Comparison of ENCODE assay signal across 24 mouse cellular contexts in genomic region chr15:68355957-68356356, GRCm38 (mm10).
DNase-seq lines count a peak whose midpoint lies in the region; ATAC-seq and TF ChIP-seq lines count a peak whose summit lies in the region.
"Had no signal": no experiment of that assay in that cellular context is flagged by ENCODE, and none has a peak within 500 bp of the region (broad histone marks: within the 10 kb centered on the region; RNA-seq: fewer than 3 reads in every experiment).

No protein-coding gene starts in this region.

- TF ChIP-seq RAD21 in MEL (IDR thresholded peaks at IDR 0.05; ENCODE audit: low read depth, low read length): no peak

- H3K27ac ChIP-seq in MEL (ENCODE audit: control insufficient read depth, low read depth, low read length): no peak overlapping the region
- H3K27ac ChIP-seq in intestine, embryonic 16.5 days (ENCODE audit: low read length): no peak overlapping the region

- no peak for TF ChIP-seq POLR2A in MEL (IDR thresholded peaks at IDR 0.05; ENCODE audit: control insufficient read depth in 1 of 2, insufficient read depth in 1 of 2, low read depth in 1 of 2, low read length in 2 of 2, poor library complexity in 1 of 2)

- no peak for TF ChIP-seq CTCF in MEL (IDR thresholded peaks at IDR 0.05 in 2 of 3, conservative IDR thresholded peaks at IDR 0.05 in 1 of 3; ENCODE audit: control insufficient read depth in 1 of 3, insufficient read depth in 1 of 3, low read depth in 2 of 3, low read length in 3 of 3, poor library complexity in 1 of 3, severe bottlenecking in 1 of 3)

- TF ChIP-seq EP300 in MEL (IDR thresholded peaks at IDR 0.05; ENCODE audit: low read depth in 1 of 2, low read length in 2 of 2): peak in 1 of 2 experiments; percentile 43; a peak in 2 of 4 replicates

- H3K4me3 ChIP-seq in MEL (ENCODE audit: control insufficient read depth in 1 of 2, insufficient read depth in 1 of 2, low read depth in 2 of 2, low read length in 2 of 2): no peak overlapping the region
- no peak overlapping the region for H3K4me3 ChIP-seq in intestine, embryonic 16.5 days (ENCODE audit: low read length)

- DNase-seq in 416B (ENCODE audit: low read depth) (peak; percentile 12), MEL (ENCODE audit: low read depth, low spot score) (no peak)
- DNase-seq in kidney, postnatal 25 days: no peak
- no peak for DNase-seq in c-Kit-positive CD71-positive TER-119-positive erythroid progenitor cells, embryonic 14.5 days (ENCODE audit: low spot score)
- DNase-seq: adrenal gland, adult 2 months; adrenal gland, adult 8-10 months; adrenal gland, postnatal 10 days; adrenal gland, postnatal 14 days; adrenal gland, postnatal 25 days; adrenal gland, postnatal 36 days; B cell, adult 2 months; cerebellum, adult 11 months; cerebellum, adult 11-12 months; cerebellum, adult 18-20 months; cerebellum, adult 2 months; cerebellum, adult 8-10 months; cerebellum, adult 9-10 months had no signal

- no peak overlapping the region for H3K4me2 ChIP-seq in intestine, embryonic 16.5 days (ENCODE audit: low read depth, low read length)

- no peaks in the 10 kb centered on the region for H3K9me3 ChIP-seq in MEL (replicated peaks; ENCODE audit: insufficient read depth, low read length)
- no peaks in the 10 kb centered on the region for H3K9me3 ChIP-seq in intestine, embryonic 16.5 days (ENCODE audit: control insufficient read depth, low read length)
- H3K9me3 ChIP-seq: G1E had no signal

- H3K27me3 ChIP-seq in MEL (ENCODE audit: control insufficient read depth in 1 of 2, insufficient read depth in 2 of 2, low read length in 2 of 2): no peaks in the 10 kb centered on the region
- no peaks in the 10 kb centered on the region for H3K27me3 ChIP-seq in intestine, embryonic 16.5 days (replicated peaks; ENCODE audit: control insufficient read depth, insufficient read depth, low read length)
- H3K27me3 ChIP-seq: CH12.LX, Patski had no signal

- peaks cover 26% of the 10 kb centered on the region for H3K79me2 ChIP-seq in MEL (ENCODE audit: control insufficient read depth, insufficient read depth, low read length, poor library complexity)

- WGBS in intestine, embryonic 16.5 days: 86% methylated on average over 1 of the region's 1 CpGs

- peaks cover 8 to 50% of the 10 kb centered on the region in 2 experiments for H3K36me3 ChIP-seq in MEL (ENCODE audit: control insufficient read depth in 1 of 2, insufficient read depth in 2 of 2, low read length in 2 of 2)
- no peaks in the 10 kb centered on the region for H3K36me3 ChIP-seq in intestine, embryonic 16.5 days (ENCODE audit: control insufficient read depth, insufficient read depth, low read length)
- H3K36me3 ChIP-seq: G1E had no signal

- no peak overlapping the region for H3K9ac ChIP-seq in MEL (ENCODE audit: control insufficient read depth, low read depth, low read length, poor library complexity, severe bottlenecking)
- no peak overlapping the region for H3K9ac ChIP-seq in intestine, embryonic 16.5 days (ENCODE audit: low read depth, low read length)

- peak; percentile 63; the same call in 1 of the 2 replicates for ATAC-seq in megakaryocyte-erythroid progenitor cell, adult 5-6 weeks (replicated peaks; ENCODE audit: low FRiP score, low TSS enrichment, poor library complexity, severe bottlenecking)
- no peak for ATAC-seq in intestine, embryonic 16.5 days
- ATAC-seq: activated CD4-positive, CD25-positive, alpha-beta regulatory T cell, adult 4 months; CD4-positive, CD25-positive, alpha-beta regulatory T cell, adult 4 months; Patski had no signal

- peaks cover 6 to 20% of the 10 kb centered on the region in 2 experiments for H3K4me1 ChIP-seq in MEL (ENCODE audit: control insufficient read depth in 1 of 2, insufficient read depth in 2 of 2, low read length in 2 of 2)
- peaks cover under 1% of the 10 kb centered on the region; the same call in 1 of the 2 replicates for H3K4me1 ChIP-seq in intestine, embryonic 16.5 days (ENCODE audit: control insufficient read depth, insufficient read depth, low read length)

TF ChIP-seq in MEL, 35 proteins besides CTCF, POLR2A, EP300 and RAD21:
- no peak for TF ChIP-seq ETS1 (IDR thresholded peaks at IDR 0.05; ENCODE audit: low read depth, low read length)
- TF ChIP-seq SMC3 (IDR thresholded peaks at IDR 0.05; ENCODE audit: low read depth, low read length): no peak
- TF ChIP-seq MXI1 (IDR thresholded peaks at IDR 0.05; ENCODE audit: low read depth, low read length): no peak
- TF ChIP-seq TBP (IDR thresholded peaks at IDR 0.05; ENCODE audit: low read depth, low read length): no peak
- 0 out of 2 replicates have a peak, but pooled peaks have one; percentile 19 for TF ChIP-seq RCOR1 (IDR thresholded peaks at IDR 0.05; ENCODE audit: low read depth, low read length)
- no peak for TF ChIP-seq ZC3H11A (IDR thresholded peaks at IDR 0.05; ENCODE audit: low read depth, low read length)
- TF ChIP-seq USF2 (IDR thresholded peaks at IDR 0.05; ENCODE audit: borderline replicate concordance in 1 of 2, insufficient read depth in 1 of 2, low read depth in 1 of 2, low read length in 2 of 2): no peak
- TF ChIP-seq CHD1 (IDR thresholded peaks at IDR 0.05; ENCODE audit: low read depth, low read length): no peak
- no peak for TF ChIP-seq E2F4 (IDR thresholded peaks at IDR 0.05; ENCODE audit: borderline replicate concordance, low read depth, low read length)
- no peak for TF ChIP-seq MAFK (IDR thresholded peaks at IDR 0.05; ENCODE audit: borderline replicate concordance, low read depth, low read length)
- TF ChIP-seq GATA1 (IDR thresholded peaks at IDR 0.05; ENCODE audit: low read depth, low read length): peak; percentile 56; the same call in 1 of the 2 replicates
- TF ChIP-seq SIN3A (IDR thresholded peaks at IDR 0.05; ENCODE audit: low read length): no peak
- TF ChIP-seq MYC (IDR thresholded peaks at IDR 0.05; ENCODE audit: low read depth, low read length): no peak
- no peak for TF ChIP-seq JUND (IDR thresholded peaks at IDR 0.05; ENCODE audit: low read depth, low read length)
- no peak for TF ChIP-seq NELFE (IDR thresholded peaks at IDR 0.05; ENCODE audit: low read depth, low read length)
- no peak for TF ChIP-seq MAZ (IDR thresholded peaks at IDR 0.05; ENCODE audit: low read depth, low read length)
- TF ChIP-seq TCF12 (IDR thresholded peaks at IDR 0.05; ENCODE audit: low read depth, low read length): no peak
- no peak for TF ChIP-seq KAT2A (conservative IDR thresholded peaks at IDR 0.05; ENCODE audit: low read depth, low read length)
- no peak for TF ChIP-seq CHD2 (IDR thresholded peaks at IDR 0.05; ENCODE audit: low read length)
- TF ChIP-seq MEF2A (IDR thresholded peaks at IDR 0.05; ENCODE audit: extremely low read depth, insufficient replicate concordance, low read depth, low read length, poor library complexity, severe bottlenecking): no peak
- TF ChIP-seq TAL1 (IDR thresholded peaks at IDR 0.05; ENCODE audit: low read length): peak; percentile 37
TF ChIP-seq in MEL: peak in this region for 3.
